Mouse (Mus musculus) embryo, embryonic 11.5 days (tissue): ENCODE measurements around the gene Nrxn2.

Experiments used
- DNase-seq: peaks from one replicate; pipeline ENCODE4 v3.0.0-alpha.2; 2012; ENCODE audit warnings: low read depth, low spot score

Gene Nrxn2

DNA sequence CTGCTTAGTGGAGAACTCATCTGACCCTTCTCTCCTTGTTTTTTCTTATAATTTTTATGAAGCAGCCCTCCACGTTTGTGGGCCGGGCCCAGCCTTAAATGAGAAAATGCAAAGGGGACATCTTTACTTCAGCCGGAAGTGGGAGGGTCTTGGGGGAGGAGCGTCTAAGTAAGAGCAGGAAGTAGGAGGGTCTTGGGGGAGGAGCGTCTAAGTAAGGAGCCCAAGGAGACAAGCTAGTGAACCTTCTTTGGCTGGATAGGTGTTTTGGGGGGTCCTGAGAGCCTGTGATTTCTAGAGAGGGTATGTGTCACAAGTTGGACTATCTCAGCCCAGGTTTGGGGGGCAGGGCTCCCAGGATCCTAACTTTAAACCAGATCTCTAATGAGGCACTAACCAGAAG lies 96.9 kb downstream of the Nrxn2 start:
- DNase-seq = no peak

DNA sequence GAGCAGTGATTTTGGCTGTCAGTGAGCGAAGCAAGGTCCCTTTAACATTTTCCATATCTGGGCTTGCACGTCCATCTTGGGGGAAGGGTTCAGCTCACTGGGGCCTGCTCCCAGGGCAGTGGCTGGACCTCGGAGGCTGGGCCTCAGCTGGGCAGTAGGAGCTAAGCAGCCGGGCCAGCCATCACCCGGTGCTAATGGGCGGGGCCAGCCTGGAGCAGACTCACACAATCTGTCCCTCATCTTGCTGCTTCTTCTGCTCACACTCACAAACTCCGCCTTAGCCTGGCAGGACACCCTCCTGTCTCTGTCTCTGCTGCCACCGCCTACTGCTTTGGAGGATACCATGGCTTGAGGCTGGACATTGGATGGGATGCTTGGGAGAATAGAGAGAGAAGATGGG lies 97.6 kb downstream of the Nrxn2 start:
- DNase-seq = no peak

DNA sequence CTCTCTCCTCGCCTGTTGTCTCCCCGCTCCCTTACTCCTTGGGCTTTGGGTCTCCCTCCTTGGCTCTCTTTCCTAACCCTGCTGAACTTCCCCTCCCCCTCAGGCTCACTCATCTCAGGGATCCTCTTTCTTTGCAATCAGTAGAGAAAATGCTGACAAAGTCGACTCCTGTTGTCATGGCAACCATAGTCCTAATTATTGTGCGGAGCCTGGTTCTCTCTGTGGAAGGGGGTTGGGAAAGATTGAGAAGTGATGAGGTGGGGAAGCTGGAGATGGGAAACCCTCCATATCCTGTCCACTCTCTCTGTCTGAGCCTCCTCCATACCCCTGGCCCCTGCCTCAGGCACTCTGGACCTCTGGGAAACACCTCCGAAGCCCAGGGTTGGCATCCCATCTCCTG lies 100.1 kb downstream of the Nrxn2 start:
- DNase-seq = no peak

DNA sequence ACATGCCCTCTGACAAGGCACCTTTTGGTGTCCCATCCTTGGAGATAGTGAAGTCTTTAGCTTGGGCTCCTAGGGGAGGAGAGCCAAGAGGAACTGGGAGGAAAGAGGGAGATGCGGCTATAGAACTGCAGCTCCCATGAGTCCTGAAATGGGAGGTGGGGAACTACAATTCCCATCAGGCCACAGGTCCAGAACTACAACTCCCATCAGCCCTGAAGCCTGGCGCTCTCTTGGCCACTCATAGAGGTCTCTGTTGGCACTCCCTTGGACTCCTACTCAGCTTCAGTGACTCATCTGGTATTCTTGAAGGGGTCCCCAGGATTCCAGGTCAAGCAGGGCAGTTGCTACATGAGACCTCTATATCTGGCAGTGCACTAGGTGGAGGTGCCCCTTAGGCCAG lies 101.0 kb downstream of the Nrxn2 start:
- no peak for DNase-seq

DNA sequence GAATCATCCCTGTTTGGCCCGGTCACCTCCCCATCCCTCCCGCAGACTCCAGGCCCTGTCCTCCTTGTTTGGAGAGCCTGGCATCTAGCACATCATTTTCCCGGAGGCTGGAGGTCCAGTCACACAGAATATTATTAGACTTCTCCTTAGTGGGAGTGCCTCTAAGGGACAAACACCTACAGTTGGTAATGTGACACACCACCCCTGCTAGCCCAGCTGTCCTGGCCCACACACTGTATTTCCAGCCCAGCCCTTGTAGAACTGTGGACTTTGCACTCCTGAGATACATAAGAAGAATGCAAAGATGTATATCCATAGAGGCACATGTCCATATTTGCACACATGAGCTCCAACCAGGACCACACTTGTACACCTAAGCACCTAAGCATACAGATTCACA lies 103.1 kb downstream of the Nrxn2 start:
- DNase-seq = no peak

DNA sequence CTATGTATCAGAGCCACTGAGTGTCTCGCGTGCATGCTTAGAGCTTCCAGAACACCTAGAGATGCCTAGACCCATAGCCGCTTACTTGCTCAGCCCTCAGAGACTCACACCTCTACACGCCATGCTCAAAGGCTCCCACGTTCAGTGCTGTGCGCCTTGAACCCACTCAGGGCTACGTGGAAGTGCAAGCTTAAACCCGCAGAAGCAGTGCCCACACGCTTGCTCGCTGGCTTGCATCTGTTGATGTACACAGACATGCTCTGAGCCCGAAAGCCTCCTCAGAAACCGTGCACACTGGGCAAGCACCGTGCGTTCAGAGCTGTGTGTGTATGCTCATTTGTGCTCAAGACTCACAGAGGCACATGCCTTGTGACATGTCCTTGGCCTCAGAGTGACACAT lies 103.8 kb downstream of the Nrxn2 start:
- no peak for DNase-seq

DNA sequence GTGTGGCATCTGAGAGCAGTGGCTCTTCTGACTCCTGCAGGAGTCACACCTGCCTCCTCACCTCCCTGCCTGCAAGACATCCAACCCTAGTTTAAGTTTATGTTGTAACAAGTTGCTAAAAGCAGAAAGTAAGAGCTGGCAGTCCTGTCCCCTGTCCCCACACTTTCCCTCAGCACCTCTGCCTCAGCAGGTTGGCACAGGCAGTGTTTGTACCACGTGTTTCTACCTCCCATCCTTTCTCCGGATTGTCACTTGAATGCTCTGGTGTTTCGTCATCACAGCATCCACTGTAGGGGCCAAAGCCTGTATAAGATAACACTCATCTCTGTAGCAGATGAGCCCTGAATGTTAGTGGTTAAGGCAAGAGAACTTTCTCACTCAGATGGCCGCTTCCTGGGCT lies 106.5 kb downstream of the Nrxn2 start:
- DNase-seq = no peak

DNA sequence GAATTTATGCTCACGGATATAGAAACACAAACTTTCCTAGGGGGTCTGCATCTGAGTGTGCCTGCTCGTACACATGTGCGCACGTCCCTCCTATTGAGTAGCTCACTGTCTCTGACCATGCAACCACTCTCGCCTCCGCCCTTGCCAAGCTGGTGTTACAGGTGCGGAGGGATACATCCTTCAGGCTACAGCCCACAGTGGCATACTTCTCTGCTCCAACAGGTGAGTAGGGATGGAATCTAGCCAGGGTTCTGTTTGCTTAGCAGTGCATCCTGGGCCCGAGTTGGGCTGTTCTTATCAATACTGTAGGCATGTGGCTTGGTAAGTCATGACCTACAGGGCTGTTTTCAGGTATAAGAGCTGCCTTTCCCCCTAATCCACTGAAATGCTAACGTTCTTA lies 107.5 kb downstream of the Nrxn2 start:
- no peak for DNase-seq

DNA sequence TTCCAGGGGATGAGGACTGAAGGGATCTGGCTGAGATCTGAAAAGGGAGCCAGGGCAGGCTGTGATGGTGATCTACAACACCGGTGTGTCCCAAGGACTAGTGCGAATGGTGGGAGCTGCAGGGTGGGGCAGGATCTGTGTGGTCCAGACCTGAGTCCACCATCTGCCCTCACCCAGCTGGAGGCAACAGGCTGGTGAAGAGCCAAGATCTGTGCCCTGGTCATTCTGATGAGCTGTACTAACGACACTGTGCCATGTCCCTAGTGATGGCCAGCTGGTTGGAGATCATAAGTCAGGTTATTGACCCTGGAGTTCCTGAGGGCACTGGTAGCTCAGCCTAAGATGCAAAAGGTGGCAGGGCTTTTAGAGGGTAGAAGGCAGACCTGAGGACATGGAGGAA lies 108.9 kb downstream of the Nrxn2 start:
- no peak for DNase-seq

DNA sequence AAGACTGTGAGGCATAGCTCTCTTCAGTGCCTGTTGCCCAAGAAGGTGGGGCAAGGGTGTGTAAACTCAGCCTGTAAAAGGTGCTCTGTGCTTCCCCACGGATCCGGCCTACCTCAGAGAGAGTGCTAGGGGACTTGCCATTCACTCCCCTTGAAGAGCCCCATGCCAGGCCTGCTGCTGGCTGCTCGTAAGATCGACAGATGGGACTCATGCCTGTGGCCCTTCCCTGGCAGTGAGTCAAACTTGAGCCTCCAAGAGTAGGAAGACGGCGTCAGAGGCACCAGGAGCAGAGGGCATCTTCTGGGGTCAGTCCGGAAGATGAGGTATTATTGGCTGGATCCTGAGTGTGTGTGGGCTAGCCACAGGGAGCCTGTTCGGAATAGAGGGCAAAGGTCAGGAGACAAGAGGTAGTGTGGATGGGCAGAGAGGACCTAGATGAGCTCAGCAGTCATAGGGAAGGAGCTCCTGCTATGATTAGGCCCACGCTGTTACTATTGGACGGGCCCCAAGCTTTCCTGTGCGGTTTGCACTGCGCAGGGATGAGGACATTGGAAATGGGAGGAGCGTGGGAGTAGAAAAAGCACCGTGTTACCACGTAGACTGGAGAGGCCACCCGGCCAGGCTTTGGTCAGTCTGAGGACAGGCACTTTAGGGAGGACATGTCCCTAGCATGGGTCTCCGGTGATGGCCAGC lies 109.5 kb downstream of the Nrxn2 start:
- no peak for DNase-seq

DNA sequence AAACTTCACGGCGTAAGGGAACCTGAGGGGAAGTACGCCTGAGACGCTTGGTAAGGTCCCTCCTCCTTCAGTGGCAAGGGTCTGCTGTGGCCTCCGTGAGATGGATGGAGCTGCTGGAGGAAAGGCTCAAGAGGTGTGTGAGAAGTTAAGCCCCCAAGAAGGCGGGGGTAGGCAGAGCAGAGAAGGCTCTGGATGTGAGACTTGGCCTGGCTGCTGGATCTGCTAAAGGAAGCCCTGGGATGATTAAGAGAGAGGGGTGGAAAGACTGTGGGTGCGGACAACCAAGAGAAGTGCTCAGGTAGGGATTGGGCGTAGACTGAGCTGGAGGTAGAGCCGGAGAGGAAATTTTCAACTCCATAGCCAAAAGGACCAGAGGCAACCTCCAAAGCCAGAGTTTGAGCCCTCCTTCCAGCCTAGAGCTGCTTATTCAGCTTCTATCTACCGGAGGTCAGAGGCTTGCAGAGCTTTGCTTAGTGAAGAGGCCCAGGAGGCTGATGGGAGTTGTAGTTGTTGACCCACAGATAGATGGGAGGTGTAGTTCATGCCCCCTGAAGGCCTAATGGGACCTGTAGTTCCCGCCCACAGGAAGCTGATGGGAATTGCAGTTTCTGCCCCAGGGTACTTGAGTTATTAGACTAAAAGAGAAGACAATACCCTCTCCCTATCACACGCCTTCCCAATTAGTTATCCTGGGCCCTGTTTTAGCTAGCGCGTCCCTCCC lies 110.9 kb downstream of the Nrxn2 start:
- DNase-seq = no peak

DNA sequence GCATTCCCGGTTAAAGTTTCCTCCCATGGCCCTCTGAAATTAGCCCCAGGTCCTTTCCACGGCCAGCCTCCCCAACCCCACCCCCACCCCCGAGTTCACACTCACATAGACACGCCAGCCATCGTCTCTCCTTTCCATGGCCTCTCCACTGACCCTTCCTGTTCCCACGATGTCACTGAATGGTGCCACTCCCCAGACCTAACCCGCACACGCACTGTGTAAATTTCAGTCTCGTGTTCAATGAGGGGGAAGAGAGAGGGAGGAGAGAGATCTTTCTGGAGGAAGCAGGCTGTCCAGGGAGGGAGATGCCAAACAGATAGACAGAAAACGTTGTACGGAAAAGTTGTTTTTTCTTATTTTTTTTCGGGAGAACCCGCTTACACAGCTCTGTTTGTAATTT lies 111.8 kb downstream of the Nrxn2 start:
- DNase-seq = no peak

DNA sequence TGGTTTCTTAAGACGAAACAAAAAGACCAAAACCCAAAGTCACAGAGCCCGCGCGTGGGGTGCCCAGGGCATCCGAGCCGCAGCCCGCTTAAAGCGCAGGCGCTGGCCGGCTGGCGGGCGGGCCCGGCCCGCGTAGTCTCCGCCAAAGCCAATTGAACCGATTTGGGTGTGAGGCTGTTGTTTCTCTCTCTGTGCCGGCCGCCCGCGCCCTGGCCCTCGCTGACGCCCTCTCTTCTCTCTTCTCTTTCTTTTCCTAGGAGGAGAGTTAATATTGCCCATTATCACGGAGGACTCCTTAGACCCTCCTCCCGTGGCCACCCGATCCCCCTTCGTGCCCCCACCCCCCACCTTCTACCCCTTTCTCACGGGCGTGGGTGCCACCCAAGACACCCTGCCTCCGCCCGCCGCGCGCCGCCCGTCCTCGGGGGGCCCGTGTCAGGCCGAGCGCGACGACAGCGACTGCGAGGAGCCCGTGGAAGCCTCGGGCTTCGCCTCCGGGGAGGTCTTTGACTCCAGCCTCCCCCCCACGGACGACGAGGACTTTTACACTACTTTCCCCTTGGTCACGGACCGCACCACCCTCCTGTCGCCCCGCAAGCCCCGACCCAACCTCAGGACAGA lies 112.6 kb downstream of the Nrxn2 start:
- DNase-seq = no peak

DNA sequence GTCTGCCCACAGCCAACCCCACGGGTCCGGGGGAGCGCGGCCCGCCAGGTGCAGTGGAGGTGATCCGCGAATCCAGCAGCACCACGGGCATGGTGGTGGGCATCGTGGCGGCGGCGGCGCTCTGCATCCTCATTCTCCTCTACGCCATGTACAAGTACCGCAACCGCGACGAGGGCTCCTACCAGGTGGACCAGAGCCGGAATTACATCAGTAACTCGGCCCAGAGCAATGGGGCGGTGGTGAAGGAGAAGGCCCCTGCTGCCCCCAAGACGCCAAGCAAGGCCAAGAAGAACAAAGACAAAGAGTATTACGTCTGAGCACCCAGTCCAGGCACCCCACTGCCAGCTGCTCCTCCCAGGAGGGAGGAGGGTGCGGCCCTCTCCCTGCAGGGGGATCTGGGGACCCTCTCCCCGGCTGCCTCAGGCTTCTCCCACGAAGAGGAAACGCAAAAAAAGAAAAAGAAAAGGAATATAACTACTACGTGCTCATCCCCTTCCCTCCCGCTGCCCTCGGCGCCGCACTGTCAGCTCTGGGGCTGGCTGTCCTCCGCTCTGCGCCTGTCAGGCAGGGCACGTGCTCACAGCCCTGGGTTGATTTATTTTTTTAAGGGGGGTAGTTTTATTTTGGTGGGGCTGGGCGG lies 113.4 kb downstream of the Nrxn2 start:
- no peak for DNase-seq

DNA sequence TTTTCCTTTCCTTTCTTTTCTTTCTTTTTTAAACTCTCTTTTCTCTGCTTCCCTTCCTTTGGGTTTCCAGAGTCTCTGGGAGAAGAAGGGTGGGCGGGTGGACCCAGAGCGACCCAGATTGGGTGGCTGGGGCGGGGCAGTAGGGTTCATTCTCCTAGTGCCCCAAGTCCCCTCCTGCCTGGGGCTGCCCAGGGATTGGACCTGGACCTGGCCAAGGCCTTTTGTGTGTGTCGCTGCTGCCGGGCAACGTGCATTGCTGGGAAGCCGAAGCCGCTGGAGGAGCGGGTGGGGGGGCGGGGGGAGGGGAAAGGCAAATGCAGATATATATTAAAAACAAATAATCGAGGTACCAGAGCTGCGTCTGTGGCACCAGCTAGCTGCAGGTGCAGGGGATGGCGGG lies 114.1 kb downstream of the Nrxn2 start:
- DNase-seq = no peak

DNA sequence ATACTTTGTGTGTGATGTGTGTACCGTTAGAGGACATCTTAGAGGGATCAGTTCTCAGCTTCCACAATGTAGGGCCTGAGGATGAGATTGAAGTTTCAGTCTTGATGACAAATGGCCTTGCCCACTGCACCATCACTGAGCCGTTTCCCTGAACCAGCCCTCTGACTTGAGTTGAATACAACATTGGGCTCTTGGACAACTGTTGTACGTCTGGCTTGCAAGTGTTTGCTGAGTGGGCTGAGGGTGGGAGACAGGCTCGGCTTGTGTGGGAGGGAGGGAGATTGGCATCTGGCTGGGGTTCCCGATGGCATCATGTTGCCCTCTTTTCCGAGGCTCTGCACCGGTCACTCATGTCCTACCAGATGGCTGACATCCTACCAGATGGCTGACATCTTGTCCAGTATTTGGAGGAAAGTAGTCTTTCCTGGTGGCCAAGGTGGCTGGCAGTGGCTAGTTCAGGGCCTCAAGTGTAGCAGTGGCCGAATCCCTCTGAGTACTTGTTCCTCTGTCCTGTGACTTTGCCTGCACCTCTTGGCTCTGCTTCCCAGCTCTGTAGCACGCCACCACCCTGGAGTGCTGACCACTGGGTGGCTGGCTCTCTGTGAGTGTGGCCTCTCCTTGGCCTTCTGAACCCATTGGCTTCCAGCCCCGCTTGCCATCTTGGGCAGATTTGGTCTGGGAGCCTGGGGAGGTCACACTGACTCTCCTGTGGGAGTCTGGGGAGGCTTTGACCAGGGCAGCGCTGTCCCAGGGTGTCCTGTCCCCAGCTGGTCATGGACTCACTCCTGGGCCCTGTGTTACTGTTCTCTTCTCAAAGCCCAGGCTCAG lies 115.0 kb downstream of the Nrxn2 start:
- DNase-seq = no peak

DNA sequence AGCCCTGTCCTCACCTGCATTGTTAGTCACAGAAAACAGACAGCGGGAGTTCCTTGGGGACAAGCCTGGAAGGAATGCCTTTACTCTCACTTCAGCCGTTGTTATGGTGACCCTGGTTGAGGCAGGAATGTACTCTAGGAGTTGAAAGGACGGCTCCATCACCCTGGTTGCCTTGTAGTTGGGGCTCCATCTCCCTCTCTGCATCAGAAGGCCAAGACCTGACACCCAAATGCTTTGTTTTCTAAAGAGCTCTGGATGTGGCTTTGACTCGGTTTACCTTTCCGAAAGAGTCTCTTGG lies 115.5 kb downstream of the Nrxn2 start:
- no peak for DNase-seq

DNA sequence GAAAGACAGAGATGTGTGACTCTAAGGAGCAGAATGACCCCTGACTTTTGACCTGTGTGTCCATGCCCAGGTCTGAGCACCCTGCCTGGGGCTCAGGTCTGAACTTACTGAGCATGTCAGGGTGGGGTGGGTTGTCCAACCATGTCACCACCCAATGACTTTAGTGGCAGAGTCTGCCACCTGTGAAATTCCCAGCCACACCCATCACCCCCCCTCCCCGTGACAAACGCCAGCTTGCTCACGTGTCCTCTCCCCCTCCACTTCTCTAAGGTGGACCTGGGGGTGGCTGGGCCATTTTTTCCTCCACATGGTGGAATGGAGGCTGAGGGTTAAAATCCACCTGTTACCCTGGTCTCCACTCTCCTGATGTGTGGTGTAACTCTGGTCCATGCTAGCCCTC lies 117.7 kb downstream of the Nrxn2 start:
- DNase-seq = no peak

DNA sequence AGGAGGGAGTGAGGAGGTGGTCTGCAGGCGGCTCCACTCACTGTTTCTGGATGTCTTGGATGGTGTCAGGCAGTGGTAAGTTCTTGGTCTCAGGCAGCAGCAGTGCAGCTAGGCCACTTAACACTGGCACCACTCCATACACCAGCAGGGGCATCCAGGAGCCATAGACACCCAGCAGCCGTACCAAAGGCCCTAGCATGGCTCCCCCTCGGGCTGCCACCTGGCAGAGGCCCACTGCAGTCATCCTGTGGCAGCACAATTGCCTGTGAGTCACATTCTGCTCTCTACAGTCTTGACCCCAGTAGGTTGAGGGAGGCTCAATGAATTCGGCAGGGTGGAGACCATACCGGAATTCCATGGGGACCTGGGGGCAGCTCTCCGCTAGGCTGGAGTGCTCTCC lies 118.2 kb downstream of the Nrxn2 start:
- no peak for DNase-seq

DNA sequence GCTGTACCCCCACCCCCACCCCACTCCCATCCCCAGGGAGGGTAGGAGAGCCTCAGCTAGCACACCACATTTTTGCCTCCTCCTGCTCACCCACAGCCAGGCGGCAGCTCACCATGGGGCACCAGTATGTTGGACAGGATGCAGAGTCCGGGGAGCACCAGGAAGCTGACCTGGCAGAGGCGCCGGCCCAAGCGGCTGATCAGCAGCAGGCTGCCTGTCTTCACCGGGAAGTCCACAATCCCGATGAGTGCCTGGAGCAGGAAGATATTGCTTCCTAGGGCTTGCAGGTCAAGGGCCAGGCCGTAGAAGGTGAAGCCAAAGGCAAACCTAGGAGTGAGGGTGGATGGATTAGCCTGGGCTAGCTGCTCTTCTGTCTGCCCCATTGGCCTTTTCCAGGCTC lies 119.0 kb downstream of the Nrxn2 start:
- no peak for DNase-seq

DNA sequence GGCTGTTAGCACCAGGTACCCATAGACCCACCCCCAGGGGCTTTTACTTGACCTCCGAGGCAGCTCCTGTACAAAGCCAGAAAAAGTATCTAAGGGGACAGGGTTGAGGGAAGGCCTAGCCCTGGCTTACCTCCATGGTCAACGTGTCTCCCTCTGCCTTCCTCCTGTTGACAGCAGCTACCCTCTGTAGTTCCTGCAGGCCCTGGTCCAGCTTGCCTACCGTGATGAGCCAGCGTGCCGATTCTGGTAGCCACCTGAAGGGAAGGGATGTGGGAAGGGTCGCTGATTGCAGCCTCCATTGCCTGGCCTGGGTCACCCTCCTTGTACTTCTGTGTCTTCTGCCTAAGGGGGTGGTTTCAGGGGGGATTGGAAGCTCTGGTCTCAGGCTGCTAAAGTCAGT lies 120.0 kb downstream of the Nrxn2 start:
- DNase-seq = no peak

DNA sequence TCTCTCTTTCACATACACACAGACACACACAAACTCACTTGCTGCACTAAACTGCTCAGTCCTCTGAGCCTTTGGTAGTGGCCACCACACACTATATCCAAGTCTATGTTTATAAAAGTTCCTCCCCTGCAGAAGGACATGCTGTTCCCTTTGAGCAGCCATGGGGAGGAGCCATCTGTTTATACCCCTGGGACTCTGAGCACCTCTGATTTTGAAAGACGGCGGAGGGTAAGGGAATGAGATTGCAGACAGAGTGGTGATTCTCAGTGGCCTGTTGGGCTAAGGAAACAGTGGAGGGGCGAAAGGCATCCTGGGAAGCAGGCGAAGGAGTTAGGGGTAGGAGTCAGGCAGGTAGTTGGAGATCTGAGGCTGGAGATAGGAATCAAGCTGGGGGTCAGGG lies 121.1 kb downstream of the Nrxn2 start:
- no peak for DNase-seq
